ENCODE assay signal across 27 mouse cellular contexts in genomic region chr3:109302059-109302458, GRCm38 (mm10).
"Had no signal": no experiment of that assay in that cellular context is flagged by ENCODE, and none has a peak within 500 bp of the region (broad histone marks: within the 10 kb centered on the region; RNA-seq: fewer than 3 reads in every experiment).

No protein-coding gene starts in this region.

- H3K27ac ChIP-seq: gastrocnemius, adult 2 months; heart, adult 2 months; heart, embryonic 13.5 days; heart, embryonic 15.5 days; hindbrain, embryonic 10.5 days; hindbrain, embryonic 12.5 days; hindbrain, embryonic 14.5 days; intestine, embryonic 15.5 days; kidney, embryonic 15.5 days; kidney, postnatal 0 days; left cerebral cortex, adult 2 months; limb, embryonic 10.5 days; limb, embryonic 12.5 days; liver, embryonic 13.5 days had no signal

- DNase-seq: gastrocnemius, adult 2 months; gastrocnemius, postnatal 10 days; gastrocnemius, postnatal 25 days; heart, adult 11 months; heart, adult 2 months; heart, postnatal 14 days; heart, postnatal 36 days; kidney, adult 2 months; kidney, adult 9 months; kidney, postnatal 14 days; kidney, postnatal 36 days; liver; liver, embryonic 13.5 days had no signal

- ATAC-seq: hindbrain, embryonic 16.5 days; inflammation-experienced regulatory T-cells, adult 6 months; intestine, embryonic 15.5 days; intestine, postnatal 0 days had no signal

- H3K4me3 ChIP-seq: gastrocnemius, adult 2 months; heart, adult 2 months; heart, embryonic 13.5 days; heart, embryonic 15.5 days; hindbrain, embryonic 10.5 days; hindbrain, embryonic 12.5 days; intestine, embryonic 15.5 days; kidney, embryonic 15.5 days; left cerebral cortex, adult 2 months; limb, embryonic 10.5 days; limb, embryonic 12.5 days; liver, embryonic 13.5 days had no signal

- H3K4me1 ChIP-seq: heart, embryonic 15.5 days; intestine, embryonic 15.5 days had no signal
